Mouse (Mus musculus) embryo, embryonic 9.5 days (tissue): ENCODE results near the gene Rsbn1l.

ENCODE experiments used
- DNase-seq: peaks from one replicate; pipeline ENCODE4 v3.0.0-alpha.2; 2017; ENCODE audit errors: extremely low spot score

Gene Rsbn1l

GRCm38 (mm10) chr5:20904647-20905046 lies 51.6 kb downstream of the Rsbn1l start:
- no peak for DNase-seq

GRCm38 (mm10) chr5:20897446-20898167 lies 58.6 kb downstream of the Rsbn1l start:
- DNase-seq, result no peak

- DNase-seq, result no peak
Observed at GRCm38 (mm10) chr5:20884036-20884620, 72.1 kb downstream of the Rsbn1l start.

- peak; percentile 99 for DNase-seq
Observed at GRCm38 (mm10) chr5:20881915-20882800, 74.0 kb downstream of the Rsbn1l start, which contains the start of the genes Phtf2 and Tmem60. TSS of gene Phtf2 (minus strand) at chr5:20882124. TSS of gene Tmem60 (plus strand) at chr5:20882191.

GRCm38 (mm10) chr5:20880797-20881775 lies 75.1 kb downstream of the Rsbn1l start:
- DNase-seq, result peak; percentile 51

GRCm38 (mm10) chr5:20880386-20880785 lies 75.8 kb downstream of the Rsbn1l start:
- DNase-seq, result no peak

- no peak for DNase-seq
Observed at GRCm38 (mm10) chr5:20876934-20877426, 79.2 kb downstream of the Rsbn1l start.

- no peak for DNase-seq
Observed at GRCm38 (mm10) chr5:20873146-20873545, 83.1 kb downstream of the Rsbn1l start.

- no peak for DNase-seq
Observed at GRCm38 (mm10) chr5:20865193-20865755, 90.9 kb downstream of the Rsbn1l start.

GRCm38 (mm10) chr5:20864216-20864969 lies 91.8 kb downstream of the Rsbn1l start:
- no peak for DNase-seq

- DNase-seq, result no peak
Observed at GRCm38 (mm10) chr5:20861901-20862300, 94.3 kb downstream of the Rsbn1l start.

- DNase-seq, result no peak
Observed at GRCm38 (mm10) chr5:20860565-20860964, 95.6 kb downstream of the Rsbn1l start.

- DNase-seq, result no peak
Observed at GRCm38 (mm10) chr5:20858404-20858803, 97.8 kb downstream of the Rsbn1l start.

- DNase-seq, result no peak
Observed at GRCm38 (mm10) chr5:20855066-20855465, 101.1 kb downstream of the Rsbn1l start.

- no peak for DNase-seq
Observed at GRCm38 (mm10) chr5:20847010-20847409, 109.2 kb downstream of the Rsbn1l start.

GRCm38 (mm10) chr5:20843816-20844215 lies 112.4 kb downstream of the Rsbn1l start:
- no peak for DNase-seq

GRCm38 (mm10) chr5:20843405-20843804 lies 112.8 kb downstream of the Rsbn1l start:
- DNase-seq, result no peak
